Mouse (Mus musculus): ENCODE measurements around the gene Stat5b. TPM values are rescaled to one million over a fixed set of nuclear protein-coding genes. Genes with fewer than 3 reads are reported as not detected.
"Not testable (repeated sequence)": the region's sequence is repeated elsewhere in the genome, so short reads cannot be mapped to it uniquely, and the experiment has no call there.

Gene Stat5b
- polyA plus RNA-seq, 1 experiment from 2014 or later: 20.5 TPM

- no peak overlapping the region for H3K9ac ChIP-seq
- ATAC-seq (ENCODE audit: low FRiP score): no peak
- no peak overlapping the region for H3K27ac ChIP-seq
- WGBS: 92% methylated on average over 2 of the region's 2 CpGs
- no peaks in the 10 kb centered on the region for H3K27me3 ChIP-seq
- no peaks in the 10 kb centered on the region for H3K9me3 ChIP-seq (replicated peaks)
- peaks cover 13% of the 10 kb centered on the region; the same call in 1 of the 2 replicates for H3K36me3 ChIP-seq
- peaks cover 7% of the 10 kb centered on the region for H3K4me1 ChIP-seq
- no peak overlapping the region for H3K4me2 ChIP-seq (replicated peaks)
- no peak overlapping the region for H3K4me3 ChIP-seq
Measured at GRCm38 (mm10) chr11:100795386-100795785, 55.1 kb downstream of the Stat5b start.

DNA sequence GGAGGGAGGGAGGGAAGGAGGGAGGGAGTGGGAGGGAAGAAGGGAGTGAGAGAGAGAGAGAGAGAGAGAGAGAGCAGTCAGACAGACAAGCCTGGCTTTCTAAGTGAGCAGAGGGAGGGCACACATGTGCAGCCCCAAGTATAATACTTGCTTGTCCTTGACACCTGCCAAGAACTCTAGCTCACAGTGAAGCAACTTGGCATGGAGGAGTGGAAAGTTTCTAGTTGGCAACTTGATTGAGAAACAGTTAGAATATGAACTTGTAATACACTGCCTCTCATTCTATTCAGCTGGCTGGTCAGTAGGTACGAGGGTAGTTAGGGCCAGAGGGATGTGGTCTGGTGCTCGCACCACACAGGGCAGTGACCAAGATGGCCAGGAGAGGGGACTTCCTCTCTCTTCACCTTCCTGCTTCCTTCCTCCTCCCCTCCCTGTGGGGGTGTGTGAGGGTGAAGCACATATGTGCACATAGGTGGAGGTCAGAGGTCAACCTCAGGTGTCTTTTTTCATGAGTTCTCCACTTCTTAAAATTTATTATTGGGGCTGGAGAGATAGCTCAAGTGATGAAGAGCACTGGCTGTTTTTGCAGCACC, 59.0 kb downstream of the Stat5b start:
- H3K4me3 ChIP-seq: no peak overlapping the region
- ATAC-seq (ENCODE audit: low FRiP score): no peak

DNA sequence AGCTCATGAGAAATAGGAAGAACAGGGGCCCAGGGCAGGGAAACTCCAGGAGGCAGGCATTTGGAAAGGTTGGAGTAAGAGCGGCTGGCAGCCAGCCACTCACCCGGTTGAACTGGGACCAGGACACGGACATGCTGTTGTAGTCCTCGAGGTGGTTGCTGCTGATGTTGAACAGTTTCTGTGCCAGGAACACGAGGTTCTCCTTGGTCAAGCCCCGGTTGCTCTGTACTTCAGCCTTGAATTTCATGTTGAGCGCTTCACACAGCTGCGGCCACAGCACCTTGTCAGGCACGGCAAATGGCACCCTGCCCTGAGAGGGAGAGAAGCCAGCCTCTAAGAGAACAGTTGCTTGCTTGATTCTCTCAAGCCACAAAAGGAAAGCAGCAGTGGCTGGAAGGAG, 59.9 kb downstream of the Stat5b start:
- not testable (repeated sequence) for H3K27ac ChIP-seq; H3K4me2 ChIP-seq (replicated peaks); H3K27me3 ChIP-seq; ATAC-seq (ENCODE audit: low FRiP score); H3K9ac ChIP-seq; H3K4me3 ChIP-seq; H3K4me1 ChIP-seq; H3K9me3 ChIP-seq (replicated peaks)
- 90% methylated on average over 9 of the region's 9 CpGs for WGBS
- peaks cover 17% of the 10 kb centered on the region for H3K36me3 ChIP-seq

More for the DNA sequence above, 59.0 kb downstream of the Stat5b start:
- H3K4me1 ChIP-seq: no peaks in the 10 kb centered on the region
- H3K9ac ChIP-seq: no peak overlapping the region
- 86% methylated on average over 2 of the region's 2 CpGs for WGBS
- no peak overlapping the region for H3K4me2 ChIP-seq (replicated peaks)
- H3K27ac ChIP-seq: no peak overlapping the region
- no peaks in the 10 kb centered on the region for H3K27me3 ChIP-seq
- no peaks in the 10 kb centered on the region for H3K9me3 ChIP-seq (replicated peaks)
- H3K36me3 ChIP-seq: peaks cover 14% of the 10 kb centered on the region

DNA sequence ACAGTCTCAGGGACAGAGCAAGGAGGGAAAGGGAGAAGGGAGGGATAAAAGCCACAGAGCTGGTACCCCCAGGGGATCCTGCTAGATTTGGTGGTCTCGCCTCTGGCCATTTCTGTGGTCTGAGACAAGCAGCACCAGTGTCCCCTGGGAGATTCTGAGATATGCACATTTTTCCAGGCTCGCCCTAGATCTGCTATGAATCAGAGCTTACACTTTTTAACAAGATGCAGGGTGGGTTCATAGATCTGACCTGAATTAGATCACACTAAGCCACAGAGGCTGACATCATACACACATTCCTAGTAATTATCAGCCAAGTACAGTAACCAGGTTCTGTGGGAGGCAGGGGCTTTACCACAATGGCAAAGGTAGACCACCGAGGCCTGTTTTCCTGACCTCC, 60.8 kb downstream of the Stat5b start:
- Histone ChIP-seq H3K4me2 (replicated peaks) (no peak overlapping the region), H3K4me3 (no peak overlapping the region), H3K9me3 (replicated peaks) (no peaks in the 10 kb centered on the region), H3K9ac (no peak overlapping the region), H3K4me1 (0 out of 2 replicates have a peak, but pooled peaks cover 2% of the 10 kb centered on the region), H3K36me3 (peaks cover 17% of the 10 kb centered on the region), H3K27me3 (no peaks in the 10 kb centered on the region), H3K27ac (no peak overlapping the region)
- ATAC-seq (ENCODE audit: low FRiP score): no peak
- 80% methylated on average over 3 of the region's 3 CpGs for WGBS

- no peak for ATAC-seq (ENCODE audit: low FRiP score)
- H3K36me3 ChIP-seq: peaks cover 33% of the 10 kb centered on the region
- H3K27me3 ChIP-seq: no peaks in the 10 kb centered on the region
- H3K4me1 ChIP-seq: 0 out of 2 replicates have a peak, but pooled peaks cover 2% of the 10 kb centered on the region
- no peak overlapping the region for H3K27ac ChIP-seq
- 94% methylated on average over 2 of the region's 2 CpGs for WGBS
- no peak overlapping the region for H3K9ac ChIP-seq
- no peak overlapping the region for H3K4me3 ChIP-seq
- H3K4me2 ChIP-seq (replicated peaks): no peak overlapping the region
- no peaks in the 10 kb centered on the region for H3K9me3 ChIP-seq (replicated peaks)
Measured at GRCm38 (mm10) chr11:100785774-100786173, 64.8 kb downstream of the Stat5b start.

- H3K4me1 ChIP-seq: 0 out of 2 replicates have a peak, but pooled peaks cover 2% of the 10 kb centered on the region
- no peak overlapping the region for H3K9ac ChIP-seq
- 86% methylated on average over 8 of the region's 8 CpGs for WGBS
- H3K4me2 ChIP-seq (replicated peaks): no peak overlapping the region
- H3K27me3 ChIP-seq: no peaks in the 10 kb centered on the region
- no peak overlapping the region for H3K4me3 ChIP-seq
- H3K27ac ChIP-seq: no peak overlapping the region
- no peak for ATAC-seq (ENCODE audit: low FRiP score)
- no peaks in the 10 kb centered on the region for H3K9me3 ChIP-seq (replicated peaks)
- peaks cover 33% of the 10 kb centered on the region for H3K36me3 ChIP-seq
Measured at GRCm38 (mm10) chr11:100784286-100784685, 66.2 kb downstream of the Stat5b start.

GRCm38 (mm10) chr11:100782568-100782967, 68.0 kb downstream of the Stat5b start:
- H3K9me3 ChIP-seq (replicated peaks): no peaks in the 10 kb centered on the region

DNA sequence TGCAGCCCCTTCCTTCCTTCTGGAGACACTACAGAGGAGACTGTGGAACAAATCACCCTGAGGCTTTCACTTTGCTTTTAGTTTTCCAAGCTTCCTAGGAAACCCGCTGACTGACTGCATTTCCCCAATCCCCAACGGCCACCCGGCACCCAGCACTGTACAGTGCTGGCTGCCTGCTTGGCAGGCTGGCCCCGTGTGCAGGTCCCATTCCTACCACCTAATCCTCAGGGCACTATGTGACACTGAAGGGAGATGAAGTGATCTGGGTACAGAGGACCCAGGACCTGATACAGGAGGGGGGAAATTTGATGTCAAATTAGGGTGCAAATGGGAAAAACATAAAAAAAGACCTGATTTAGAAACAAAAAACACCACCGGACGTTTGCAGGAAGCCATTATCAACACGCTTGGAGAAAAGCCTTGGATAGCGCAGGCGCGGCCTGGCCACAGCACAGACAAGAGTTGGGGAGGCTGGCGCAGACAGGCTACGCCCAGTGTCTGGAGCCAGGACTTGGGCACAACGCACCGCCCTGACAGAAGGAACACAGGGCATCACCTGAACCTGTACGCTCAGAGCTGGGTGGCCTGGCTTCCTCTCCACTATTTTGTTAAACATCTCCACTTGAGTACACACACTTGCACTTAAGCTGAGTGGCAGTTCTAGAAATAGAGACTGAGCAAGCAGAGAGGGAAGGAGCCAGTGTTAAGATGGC, 68.6 kb downstream of the Stat5b start:
- H3K4me1 ChIP-seq: 0 out of 2 replicates have a peak, but pooled peaks cover 2% of the 10 kb centered on the region
- H3K4me2 ChIP-seq (replicated peaks): no peak overlapping the region
- peaks cover 29% of the 10 kb centered on the region for H3K36me3 ChIP-seq
- no peaks in the 10 kb centered on the region for H3K9me3 ChIP-seq (replicated peaks)
- no peak overlapping the region for H3K4me3 ChIP-seq
- no peak for ATAC-seq (ENCODE audit: low FRiP score)
- no peak overlapping the region for H3K27ac ChIP-seq
- WGBS: 89% methylated on average over 15 of the region's 15 CpGs
- H3K9ac ChIP-seq: no peak overlapping the region
- no peaks in the 10 kb centered on the region for H3K27me3 ChIP-seq

More at GRCm38 (mm10) chr11:100782568-100782967, 68.0 kb downstream of the Stat5b start:
- Histone ChIP-seq H3K4me2 (replicated peaks) (no peak overlapping the region), H3K4me3 (no peak overlapping the region), H3K27me3 (no peaks in the 10 kb centered on the region), H3K36me3 (peaks cover 29% of the 10 kb centered on the region), H3K27ac (no peak overlapping the region), H3K4me1 (0 out of 2 replicates have a peak, but pooled peaks cover 2% of the 10 kb centered on the region), H3K9ac (no peak overlapping the region)
- no peak for ATAC-seq (ENCODE audit: low FRiP score)
- 86% methylated on average over 13 of the region's 13 CpGs for WGBS

DNA sequence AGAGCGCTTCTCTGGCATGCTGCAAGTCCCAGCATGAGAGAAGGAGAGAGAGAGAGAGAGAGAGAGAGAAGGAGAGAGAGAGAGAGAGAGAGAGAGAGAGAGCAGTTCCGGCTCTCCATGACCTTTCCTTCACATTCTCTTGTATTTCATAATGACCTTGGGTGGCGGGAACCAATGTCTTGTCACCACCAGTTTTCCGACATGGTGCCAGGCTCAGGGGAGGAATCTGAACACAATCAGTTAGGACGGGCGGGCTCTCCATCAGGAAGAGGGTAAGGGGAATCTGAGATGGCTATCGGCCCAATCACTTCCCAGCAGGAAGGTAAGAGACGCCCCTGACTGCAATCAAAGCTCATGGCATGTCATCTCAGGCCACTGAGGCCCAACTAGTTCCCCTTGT, 70.3 kb downstream of the Stat5b start:
- Histone ChIP-seq H3K9ac (no peak overlapping the region), H3K4me2 (replicated peaks) (no peak overlapping the region), H3K27ac (no peak overlapping the region), H3K4me3 (no peak overlapping the region), H3K27me3 (no peaks in the 10 kb centered on the region), H3K36me3 (peaks cover 26% of the 10 kb centered on the region), H3K4me1 (no peaks in the 10 kb centered on the region), H3K9me3 (replicated peaks) (no peaks in the 10 kb centered on the region)
- ATAC-seq (ENCODE audit: low FRiP score): no peak
- 86% methylated on average over 8 of the region's 8 CpGs for WGBS

DNA sequence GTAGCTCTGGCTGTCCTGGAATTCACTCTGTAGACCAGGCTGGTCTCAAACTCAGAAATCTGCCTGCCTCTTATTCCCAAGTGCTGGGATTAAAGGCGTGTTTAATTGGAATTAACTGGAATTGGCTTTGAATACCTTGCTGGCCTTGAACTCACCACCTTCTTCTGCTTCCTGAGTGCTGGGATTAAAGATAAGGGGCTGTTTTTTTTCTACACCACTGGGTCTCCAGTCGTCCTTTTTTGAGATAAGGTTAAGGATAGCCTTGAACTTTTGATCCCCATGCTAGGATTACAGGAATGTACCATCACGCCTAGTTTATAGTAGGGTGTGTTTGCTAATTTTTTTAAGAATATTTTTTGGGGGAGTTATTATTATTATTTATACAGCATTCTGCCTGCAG, 72.5 kb downstream of the Stat5b start:
- no peak overlapping the region for H3K4me2 ChIP-seq (replicated peaks)
- H3K36me3 ChIP-seq: peaks cover 20% of the 10 kb centered on the region
- no peak for ATAC-seq (ENCODE audit: low FRiP score)
- 79% methylated on average over 3 of the region's 3 CpGs for WGBS
- no peak overlapping the region for H3K4me3 ChIP-seq
- H3K9ac ChIP-seq: no peak overlapping the region
- no peak overlapping the region for H3K27ac ChIP-seq
- H3K27me3 ChIP-seq: no peaks in the 10 kb centered on the region
- no peaks in the 10 kb centered on the region for H3K9me3 ChIP-seq (replicated peaks)
- H3K4me1 ChIP-seq: no peaks in the 10 kb centered on the region

DNA sequence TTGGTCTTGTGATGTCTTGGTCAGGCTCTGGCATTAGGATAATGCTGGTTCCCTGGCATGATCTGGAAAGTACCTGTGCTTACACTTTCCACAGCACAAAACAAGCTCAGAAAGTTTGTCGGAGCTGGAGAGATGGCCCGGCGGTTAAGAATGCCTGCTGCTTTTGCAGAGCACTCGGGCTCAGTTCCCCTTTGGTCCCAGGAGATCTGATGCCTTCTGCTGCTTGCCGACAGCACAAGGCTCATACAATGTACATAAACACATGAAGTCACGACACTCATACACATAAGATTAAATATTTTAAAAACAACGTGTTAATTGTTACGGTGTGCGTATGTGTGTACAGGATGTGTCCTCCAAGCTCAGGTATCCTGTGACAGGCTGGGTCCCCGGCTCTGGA, 74.6 kb downstream of the Stat5b start:
- no peaks in the 10 kb centered on the region for H3K27me3 ChIP-seq
- 0 out of 2 replicates have a peak, but pooled peaks cover 3% of the 10 kb centered on the region for H3K36me3 ChIP-seq
- H3K9me3 ChIP-seq (replicated peaks): no peaks in the 10 kb centered on the region
- ATAC-seq (ENCODE audit: low FRiP score): no peak
- 84% methylated on average over 10 of the region's 10 CpGs for WGBS
- no peak overlapping the region for H3K4me2 ChIP-seq (replicated peaks)
- no peak overlapping the region for H3K9ac ChIP-seq
- 0 out of 2 replicates have a peak, but pooled peaks cover 2% of the 10 kb centered on the region for H3K4me1 ChIP-seq
- no peak overlapping the region for H3K27ac ChIP-seq
- H3K4me3 ChIP-seq: no peak overlapping the region

DNA sequence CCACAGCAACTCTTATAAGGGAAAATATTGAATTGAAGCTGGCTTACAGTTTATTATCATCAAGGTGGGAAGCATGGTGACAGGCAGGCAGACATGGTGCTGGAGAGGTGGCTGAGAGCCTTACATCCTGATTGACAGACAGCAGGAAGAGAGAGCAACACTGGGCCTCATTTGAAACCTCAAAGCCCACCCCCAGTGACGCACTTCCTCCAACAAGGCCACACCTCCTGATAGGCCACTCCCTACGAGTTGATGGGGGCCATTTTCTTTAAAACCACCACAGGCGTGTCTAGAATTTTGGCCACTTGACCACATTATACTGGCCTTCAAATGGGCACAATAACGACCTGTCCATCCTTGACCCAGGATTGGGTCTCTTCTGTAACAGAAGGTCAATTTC, 76.3 kb downstream of the Stat5b start:
- no peaks in the 10 kb centered on the region for H3K27me3 ChIP-seq
- ATAC-seq (ENCODE audit: low FRiP score): no peak
- H3K9me3 ChIP-seq (replicated peaks): no peaks in the 10 kb centered on the region
- H3K4me1 ChIP-seq: peaks cover 9% of the 10 kb centered on the region
- no peaks in the 10 kb centered on the region for H3K36me3 ChIP-seq
- no peak overlapping the region for H3K4me3 ChIP-seq
- H3K4me2 ChIP-seq (replicated peaks): no peak overlapping the region
- H3K9ac ChIP-seq: no peak overlapping the region
- H3K27ac ChIP-seq: no peak overlapping the region
- WGBS: 79% methylated on average over 4 of the region's 4 CpGs

Data from hindbrain, embryonic 12.5 days (tissue).